Mouse (Mus musculus): ENCODE data around the gene Trmt10c. TPM values are rescaled to one million over a fixed set of nuclear protein-coding genes. Genes with fewer than 3 reads are reported as not detected.

Gene Trmt10c
- total RNA-seq, 2 experiments from 2014 or later = 8.5 to 10.9 TPM

Small RNA genes within 50 kb of the gene (microRNA-seq; reads per million reads assigned to microRNA genes)
- gene Gm24047 = not detected

Other genes with a start within 250 kb of the Trmt10c start
- gene Nfkbiz, start 198.9 kb downstream of the Trmt10c start, total RNA-seq (2021) = 1 to 10 TPM; 2.9 to 3.8 TPM
- gene Nxpe3, start 142.5 kb downstream of the Trmt10c start, total RNA-seq (2021) = 10 to 100 TPM in 1 of 2 experiments, 1 to 10 TPM in 1; 9.9 to 11.4 TPM
- 10 to 100 TPM; 11.3 to 14.7 TPM for gene Cep97, start 103.0 kb downstream of the Trmt10c start, total RNA-seq (2021)
- gene Rpl24, start 71.5 kb downstream of the Trmt10c start, total RNA-seq (2021) = 100 to 1,000 TPM; 384 to 396 TPM
- gene Zbtb11, start 63.9 kb downstream of the Trmt10c start, total RNA-seq (2021) = 10 to 100 TPM; 41.7 to 49.3 TPM
- gene Pcnp, start 8.1 kb downstream of the Trmt10c start, total RNA-seq (2021) = 100 to 1,000 TPM; 164 to 168 TPM
- 10 to 100 TPM; 33.1 to 48.4 TPM for gene Senp7, start 10.5 kb upstream of the Trmt10c start, total RNA-seq (2021)
- gene Impg2, start 166.5 kb upstream of the Trmt10c start, total RNA-seq (2021) = 1 to 10 TPM in 1 of 2 experiments, under 1 TPM in 1; 0.62 to 1.0 TPM

Measured in left cerebral cortex, postnatal 36 days (tissue).